ENCODE assay signal across 8 mouse cellular contexts in genomic region chr9:65587573-65588358, GRCm38 (mm10). TPM values are rescaled to one million over a fixed set of nuclear protein-coding genes. Genes with fewer than 3 reads are reported as not detected.
DNase-seq lines count a peak whose midpoint lies in the region; ATAC-seq and TF ChIP-seq lines count a peak whose summit lies in the region.

No protein-coding gene starts in this region.

- peaks cover 10% of the 10 kb centered on the region; the same call in 1 of the 2 replicates for H3K4me1 ChIP-seq in forebrain, postnatal 0 days (ENCODE audit: insufficient read depth)
- H3K4me1 ChIP-seq in limb, embryonic 11.5 days (ENCODE audit: control insufficient read depth, insufficient read depth, low read length), result peaks cover 11% of the 10 kb centered on the region

- H3K9me3 ChIP-seq in forebrain, postnatal 0 days (ENCODE audit: low read length), result no peaks in the 10 kb centered on the region
- H3K9me3 ChIP-seq in limb, embryonic 11.5 days (ENCODE audit: control insufficient read depth, low read length), result no peaks in the 10 kb centered on the region

- H3K4me2 ChIP-seq in forebrain, postnatal 0 days (ENCODE audit: low read depth), result peak overlapping the region; percentile 100
- peak overlapping the region; percentile 74 for H3K4me2 ChIP-seq in limb, embryonic 11.5 days (ENCODE audit: low read depth, severe bottlenecking)

- no peak overlapping the region for H3K27ac ChIP-seq in forebrain, postnatal 0 days (ENCODE audit: low read depth, low read length)
- H3K27ac ChIP-seq in limb, embryonic 11.5 days (replicated peaks; ENCODE audit: low read depth, low read length), result no peak overlapping the region

- DNase-seq in adrenal gland, adult 2 months, result peak; percentile 54
- no peak for DNase-seq in adrenal gland, adult 8-10 months
- peak; percentile 42 for DNase-seq in right cerebral cortex, postnatal 14 days
- DNase-seq in right cerebral cortex, adult 18-20 months, result no peak
- DNase-seq in forebrain, postnatal 0 days, result no peak
- DNase-seq in limb, embryonic 11.5 days (ENCODE audit: low spot score), result peak; percentile 60
- DNase-seq in naive thymus-derived CD4-positive, alpha-beta T cell, adult 2 months (ENCODE audit: low read depth), result peak; percentile 50
- DNase-seq in yolk sac, embryonic 10.5 days (ENCODE audit: low spot score), result peak; percentile 47

- H3K9ac ChIP-seq in forebrain, postnatal 0 days, result peak overlapping the region; percentile 41
- H3K9ac ChIP-seq in limb, embryonic 11.5 days (ENCODE audit: low read length), result peak overlapping the region; percentile 74

- no peaks in the 10 kb centered on the region for H3K36me3 ChIP-seq in forebrain, postnatal 0 days (ENCODE audit: insufficient read depth)
- H3K36me3 ChIP-seq in limb, embryonic 11.5 days (ENCODE audit: control insufficient read depth, insufficient read depth, low read length), result peaks cover 8% of the 10 kb centered on the region

- peak; percentile 38 for ATAC-seq in forebrain, postnatal 0 days
- ATAC-seq in limb, embryonic 11.5 days (ENCODE audit: insufficient number of reproducible peaks, low FRiP score, low TSS enrichment, low read depth), result no peak

- TF ChIP-seq CTCF in forebrain, postnatal 0 days (IDR thresholded peaks at IDR 0.05; ENCODE audit: low read depth), result 0 out of 2 replicates have a peak, but pooled peaks have one; percentile 9

- H3K4me3 ChIP-seq in forebrain, postnatal 0 days (ENCODE audit: low read depth, low read length), result peak overlapping the region; percentile 44
- peak overlapping the region; percentile 75 for H3K4me3 ChIP-seq in limb, embryonic 11.5 days (ENCODE audit: low read depth, low read length)

- WGBS in forebrain, postnatal 0 days, result 0% methylated on average over 64 of the region's 64 CpGs
- under 1% methylated on average over 64 of the region's 64 CpGs for WGBS in limb, embryonic 11.5 days

- no peaks in the 10 kb centered on the region for H3K27me3 ChIP-seq in forebrain, postnatal 0 days (ENCODE audit: insufficient read depth, low read length)
- no peaks in the 10 kb centered on the region for H3K27me3 ChIP-seq in limb, embryonic 11.5 days (ENCODE audit: control insufficient read depth, insufficient read depth, low read length)

RNA-seq across cellular contexts. Expression of gene Pif1, which starts 0.8 kb away (rescaled TPM):
- under 1 TPM; 0.29 to 0.45 TPM for total RNA-seq in adrenal gland, adult 2 months (2021)
- polyA plus RNA-seq in adrenal gland, adult 2 months (2012; rRNA removed), result 0.42 and 0.46 TPM in 2 replicates
- total RNA-seq in adrenal gland, adult 8-10 months (2022), result under 1 TPM in 3 of 4 experiments, not detected in 1; 0.06 to 0.49 (median 0.22) TPM
- total RNA-seq in forebrain, postnatal 0 days (2014; rRNA removed), result 1.5 and 3.7 TPM in 2 replicates
- 0.75 and 1.0 TPM in 2 replicates for polyA plus RNA-seq in forebrain, postnatal 0 days (2015; fragmentation: Nextera tagmentation; extraction: Ambion mirVana)
- 13.3 and 15.0 TPM in 2 replicates for polyA plus RNA-seq in limb, embryonic 11.5 days (2014; fragmentation: Nextera tagmentation; extraction: Ambion mirVana)

RNA-seq across cellular contexts. Expression of gene Plekho2, which starts 7.9 kb away (rescaled TPM):
- 10 to 100 TPM; 49.9 to 61.0 TPM for total RNA-seq in adrenal gland, adult 2 months (2021)
- polyA plus RNA-seq in adrenal gland, adult 2 months (2012; rRNA removed), result 48.8 and 61.6 TPM in 2 replicates
- 10 to 100 TPM; 52.6 to 84.0 (median 64.7) TPM for total RNA-seq in adrenal gland, adult 8-10 months (2022)
- 5.2 and 5.4 TPM in 2 replicates for total RNA-seq in forebrain, postnatal 0 days (2014; rRNA removed)
- 3.1 and 4.0 TPM in 2 replicates for polyA plus RNA-seq in forebrain, postnatal 0 days (2015; fragmentation: Nextera tagmentation; extraction: Ambion mirVana)
- 12.2 and 12.5 TPM in 2 replicates for polyA plus RNA-seq in limb, embryonic 11.5 days (2014; fragmentation: Nextera tagmentation; extraction: Ambion mirVana)

RNA-seq across cellular contexts. Expression of gene Rbpms2, which starts 41.7 kb away (rescaled TPM):
- total RNA-seq in adrenal gland, adult 2 months (2021), result 10 to 100 TPM; 63.1 to 85.0 TPM
- 125 and 154 TPM in 2 replicates for polyA plus RNA-seq in adrenal gland, adult 2 months (2012; rRNA removed)
- 100 to 1,000 TPM in 1 of 4 experiments, 10 to 100 TPM in 3; 50.0 to 107 (median 75.9) TPM for total RNA-seq in adrenal gland, adult 8-10 months (2022)
- 1.6 and 2.4 TPM in 2 replicates for total RNA-seq in forebrain, postnatal 0 days (2014; rRNA removed)
- 2.8 and 3.3 TPM in 2 replicates for polyA plus RNA-seq in forebrain, postnatal 0 days (2015; fragmentation: Nextera tagmentation; extraction: Ambion mirVana)
- polyA plus RNA-seq in limb, embryonic 11.5 days (2014; fragmentation: Nextera tagmentation; extraction: Ambion mirVana), result 29.7 and 31.5 TPM in 2 replicates

Comparison
In these comparisons a context has a peak if more than half of its experiments do, and no peak if none do; other contexts are left out.
1. DNase-seq: peak in adrenal gland, adult 2 months (single experiment), right cerebral cortex, postnatal 14 days (single experiment), limb, embryonic 11.5 days (single experiment), naive thymus-derived CD4-positive, alpha-beta T cell, adult 2 months (single experiment) and yolk sac, embryonic 10.5 days (single experiment); none in adrenal gland, adult 8-10 months (single experiment), right cerebral cortex, adult 18-20 months (single experiment) and forebrain, postnatal 0 days (single experiment).
2. RNA of gene Rbpms2, which starts 41.7 kb away (total RNA-seq): 50.0 to 107 TPM in adrenal gland, adult 8-10 months and 63.1 to 85.0 TPM in adrenal gland, adult 2 months; 1.6 to 2.4 TPM in forebrain, postnatal 0 days; every median in the first group is over 10 times any median in the second.